1 mouse cellular context compared by ENCODE assay signal in the genomic region with DNA sequence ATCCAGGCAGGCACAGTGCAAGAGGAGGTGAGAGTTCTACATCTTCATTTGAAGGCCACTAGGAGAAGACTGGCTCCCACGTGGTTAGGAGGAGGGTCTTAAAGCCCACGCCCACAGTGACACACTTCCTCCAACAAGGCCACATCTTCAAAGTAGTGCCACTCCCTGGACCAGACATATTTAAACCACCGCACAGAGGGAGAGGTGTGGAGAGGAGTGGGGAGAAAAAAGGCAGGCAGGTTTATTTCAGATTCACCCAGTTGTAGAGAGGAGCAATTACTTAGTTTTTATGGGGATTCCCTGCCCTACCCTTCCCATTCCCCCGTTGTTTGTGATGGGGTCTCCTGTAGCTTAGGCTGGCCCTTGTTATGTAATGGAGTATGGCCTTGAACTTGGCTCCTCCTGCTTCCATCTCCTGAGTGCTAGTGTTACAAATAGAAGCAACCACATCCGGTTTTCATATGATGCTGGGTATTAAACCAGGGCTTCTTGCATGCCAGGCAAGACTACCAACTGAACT.
TF ChIP-seq lines count a peak whose summit lies in the region.

No protein-coding gene starts in this region.

TF ChIP-seq in ES-E14, 5 proteins besides CTCF, POLR2A, EP300 and RAD21:
- TF ChIP-seq MAFK (IDR thresholded peaks at IDR 0.05; ENCODE audit: insufficient read depth, low read depth, low read length): no peak
- TF ChIP-seq ZC3H11A (IDR thresholded peaks at IDR 0.05; ENCODE audit: borderline replicate concordance, low read depth, low read length): no peak
- no peak for TF ChIP-seq HCFC1 (IDR thresholded peaks at IDR 0.05; ENCODE audit: borderline replicate concordance, insufficient read depth, low read length)
- no peak for TF ChIP-seq ZNF384 (IDR thresholded peaks at IDR 0.05; ENCODE audit: low read depth, low read length)
- TF ChIP-seq CHD2 (IDR thresholded peaks at IDR 0.05; ENCODE audit: low read depth, low read length): no peak
